ENCODE assay signal across 8 mouse cellular contexts in genomic region chr11:94958065-94958858, GRCm38 (mm10). TPM values are rescaled to one million over a fixed set of nuclear protein-coding genes. Genes with fewer than 3 reads are reported as not detected.
DNase-seq lines count a peak whose midpoint lies in the region; ATAC-seq and TF ChIP-seq lines count a peak whose summit lies in the region.
"Had no signal": no experiment of that assay in that cellular context is flagged by ENCODE, and none has a peak within 500 bp of the region (broad histone marks: within the 10 kb centered on the region; RNA-seq: fewer than 3 reads in every experiment).

No protein-coding gene starts in this region.

- no peak overlapping the region for H3K4me2 ChIP-seq in heart, embryonic 15.5 days
- H3K4me2 ChIP-seq: embryonic facial prominence, embryonic 12.5 days had no signal

- TF ChIP-seq CTCF in ES-Bruce4 (IDR thresholded peaks at IDR 0.05; ENCODE audit: low read depth, low read length), result no peak
- no peak for TF ChIP-seq CTCF in embryonic fibroblast, embryonic 13.5 days (IDR thresholded peaks at IDR 0.05; ENCODE audit: borderline replicate concordance, insufficient read depth, low read length)

- TF ChIP-seq POLR2A in ES-Bruce4 (IDR thresholded peaks at IDR 0.05; ENCODE audit: insufficient read depth, low read length), result peak; percentile 62
- TF ChIP-seq POLR2A in embryonic fibroblast, embryonic 13.5 days (IDR thresholded peaks at IDR 0.05; ENCODE audit: low read depth, low read length), result peak; percentile 43; the same call in 1 of the 2 replicates

- peak; percentile 76 to 89 for DNase-seq in adrenal gland, adult (ENCODE audit: inconsistent age in 2 of 2, low spot score in 1 of 2)
- peak; percentile 84 for DNase-seq in kidney, postnatal 10 days
- peak; percentile 59 for DNase-seq in testis, postnatal 14 days (ENCODE audit: low spot score)

- peak overlapping the region; percentile 26; the same call in 1 of the 2 replicates for H3K9ac ChIP-seq in ES-Bruce4 (ENCODE audit: low read depth, poor library complexity, severe bottlenecking)
- H3K9ac ChIP-seq in heart, embryonic 15.5 days, result no peak overlapping the region
- H3K9ac ChIP-seq: embryonic facial prominence, embryonic 12.5 days had no signal

- 18% methylated on average over 8 of the region's 8 CpGs for WGBS in heart, embryonic 15.5 days

- no peaks in the 10 kb centered on the region for H3K4me1 ChIP-seq in ES-Bruce4 (ENCODE audit: control insufficient read depth, insufficient read depth, low read length)
- peaks cover 3% of the 10 kb centered on the region; the same call in 1 of the 2 replicates for H3K4me1 ChIP-seq in embryonic fibroblast, embryonic 13.5 days (ENCODE audit: control insufficient read depth, insufficient read depth, low read length)
- H3K4me1 ChIP-seq in heart, embryonic 15.5 days (replicated peaks), result peaks cover 16% of the 10 kb centered on the region

- peak; percentile 85 for TF ChIP-seq EP300 in ES-Bruce4 (IDR thresholded peaks at IDR 0.05; ENCODE audit: insufficient read depth, low read depth, low read length)

- peak overlapping the region; percentile 14 for H3K4me3 ChIP-seq in ES-Bruce4 (ENCODE audit: low read depth, low read length)
- no peak overlapping the region for H3K4me3 ChIP-seq in embryonic fibroblast, embryonic 13.5 days (ENCODE audit: insufficient read depth, low read length)
- H3K4me3 ChIP-seq in heart, embryonic 15.5 days, result no peak overlapping the region
- H3K4me3 ChIP-seq: embryonic facial prominence, embryonic 12.5 days had no signal

- H3K27me3 ChIP-seq in ES-Bruce4 (ENCODE audit: control insufficient read depth, insufficient read depth, low read length, poor library complexity, severe bottlenecking), result no peaks in the 10 kb centered on the region
- no peaks in the 10 kb centered on the region; the same call in 1 of the 2 replicates for H3K27me3 ChIP-seq in heart, embryonic 15.5 days
- H3K27me3 ChIP-seq: embryonic facial prominence, embryonic 12.5 days had no signal

- peak overlapping the region; percentile 62 for H3K27ac ChIP-seq in ES-Bruce4 (ENCODE audit: insufficient read depth, low read length)
- peak overlapping the region; percentile 91 for H3K27ac ChIP-seq in embryonic fibroblast, embryonic 13.5 days (ENCODE audit: insufficient read depth, low read length)
- H3K27ac ChIP-seq in heart, embryonic 15.5 days, result peak overlapping the region; percentile 67
- H3K27ac ChIP-seq: embryonic facial prominence, embryonic 12.5 days had no signal

- ATAC-seq in heart, embryonic 15.5 days (replicated peaks; ENCODE audit: insufficient number of reproducible peaks, insufficient read depth, low FRiP score, low read depth), result peak; percentile 60
- 0 out of 2 replicates have a peak, but pooled peaks have one; percentile 23 for ATAC-seq in megakaryocyte progenitor cell, adult 5-6 weeks (replicated peaks; ENCODE audit: poor library complexity)

- no peaks in the 10 kb centered on the region for H3K9me3 ChIP-seq in ES-Bruce4 (replicated peaks; ENCODE audit: control insufficient read depth, insufficient read depth, low read length, poor library complexity, severe bottlenecking)
- H3K9me3 ChIP-seq in heart, embryonic 15.5 days (replicated peaks), result no peaks in the 10 kb centered on the region
- H3K9me3 ChIP-seq: embryonic facial prominence, embryonic 12.5 days had no signal

- no peaks in the 10 kb centered on the region for H3K36me3 ChIP-seq in ES-Bruce4 (ENCODE audit: control insufficient read depth, insufficient read depth, low read length, poor library complexity, severe bottlenecking)
- H3K36me3 ChIP-seq in heart, embryonic 15.5 days, result no peaks in the 10 kb centered on the region
- H3K36me3 ChIP-seq: embryonic facial prominence, embryonic 12.5 days had no signal

RNA-seq across cellular contexts. Expression of gene Hils1, which starts 9.1 kb away (rescaled TPM):
- polyA plus RNA-seq in ES-Bruce4 (2011; ENCODE audit: insufficient read depth, insufficient read length, low read depth, missing spikeins), result not detected in 2 replicates
- polyA plus RNA-seq in embryonic fibroblast, embryonic 13.5 days (2011; ENCODE audit: insufficient read length, low read depth, missing spikeins), result not detected in 2 replicates
- polyA plus RNA-seq in heart, embryonic 15.5 days (2015; fragmentation: Nextera tagmentation; extraction: Ambion mirVana), result 0.15 and 0.22 TPM in 2 replicates
- not detected in 2 replicates for total RNA-seq in megakaryocyte progenitor cell, adult 5-6 weeks (2015)
- total RNA-seq in megakaryocyte progenitor cell, adult 5-6 weeks (2017), result not detected in 2 replicates
- polyA plus RNA-seq: embryonic facial prominence, embryonic 12.5 days had no signal

RNA-seq across cellular contexts. Expression of gene Sgca, which starts 17.9 kb away (rescaled TPM):
- polyA plus RNA-seq in ES-Bruce4 (2011; ENCODE audit: insufficient read depth, insufficient read length, low read depth, missing spikeins), result not detected in 2 replicates
- not detected in 2 replicates for polyA plus RNA-seq in embryonic fibroblast, embryonic 13.5 days (2011; ENCODE audit: insufficient read length, low read depth, missing spikeins)
- 22.1 and 24.7 TPM in 2 replicates for polyA plus RNA-seq in heart, embryonic 15.5 days (2015; fragmentation: Nextera tagmentation; extraction: Ambion mirVana)
- total RNA-seq in megakaryocyte progenitor cell, adult 5-6 weeks (2015), result not detected in 2 replicates
- not detected in 2 replicates for total RNA-seq in megakaryocyte progenitor cell, adult 5-6 weeks (2017)

RNA-seq across cellular contexts. Expression of gene Col1a1, which starts 22.2 kb away (rescaled TPM):
- polyA plus RNA-seq in ES-Bruce4 (2011; ENCODE audit: insufficient read depth, insufficient read length, low read depth, missing spikeins), result 17.1 and 18.1 TPM in 2 replicates
- 6,098 and 7,850 TPM in 2 replicates for polyA plus RNA-seq in embryonic fibroblast, embryonic 13.5 days (2011; ENCODE audit: insufficient read length, low read depth, missing spikeins)
- 825 and 1,122 TPM in 2 replicates for polyA plus RNA-seq in heart, embryonic 15.5 days (2015; fragmentation: Nextera tagmentation; extraction: Ambion mirVana)
- not detected in 2 replicates for total RNA-seq in megakaryocyte progenitor cell, adult 5-6 weeks (2015)
- 0.07 TPM in 1 of 2 replicates, not detected in the other for total RNA-seq in megakaryocyte progenitor cell, adult 5-6 weeks (2017)

RNA-seq across cellular contexts. Expression of gene Ppp1r9b, which starts 32.6 kb away (rescaled TPM):
- polyA plus RNA-seq in ES-Bruce4 (2011; ENCODE audit: insufficient read depth, insufficient read length, low read depth, missing spikeins), result 20.3 and 21.0 TPM in 2 replicates
- polyA plus RNA-seq in embryonic fibroblast, embryonic 13.5 days (2011; ENCODE audit: insufficient read length, low read depth, missing spikeins), result 44.3 and 61.7 TPM in 2 replicates
- polyA plus RNA-seq in heart, embryonic 15.5 days (2015; fragmentation: Nextera tagmentation; extraction: Ambion mirVana), result 5.0 and 6.6 TPM in 2 replicates
- 43.9 and 46.6 TPM in 2 replicates for total RNA-seq in megakaryocyte progenitor cell, adult 5-6 weeks (2015)
- total RNA-seq in megakaryocyte progenitor cell, adult 5-6 weeks (2017), result 81.9 and 107 TPM in 2 replicates

RNA-seq across cellular contexts. Expression of gene Samd14, which starts 51.4 kb away (rescaled TPM):
- 0.30 and 0.79 TPM in 2 replicates for polyA plus RNA-seq in ES-Bruce4 (2011; ENCODE audit: insufficient read depth, insufficient read length, low read depth, missing spikeins)
- 11.6 and 14.2 TPM in 2 replicates for polyA plus RNA-seq in embryonic fibroblast, embryonic 13.5 days (2011; ENCODE audit: insufficient read length, low read depth, missing spikeins)
- 8.0 and 13.2 TPM in 2 replicates for polyA plus RNA-seq in heart, embryonic 15.5 days (2015; fragmentation: Nextera tagmentation; extraction: Ambion mirVana)
- total RNA-seq in megakaryocyte progenitor cell, adult 5-6 weeks (2015), result 2.3 and 6.1 TPM in 2 replicates
- 0.92 and 2.6 TPM in 2 replicates for total RNA-seq in megakaryocyte progenitor cell, adult 5-6 weeks (2017)

Comparison
In these comparisons a context has a peak if more than half of its experiments do, and no peak if none do; other contexts are left out.
1. RNA of gene Sgca, which starts 17.9 kb away (polyA plus RNA-seq): 22.1 to 24.7 TPM in heart, embryonic 15.5 days; not detected in ES-Bruce4 and not detected in embryonic fibroblast, embryonic 13.5 days; every median in the first group is over 10 times any median in the second.
2. RNA of gene Col1a1, which starts 22.2 kb away (polyA plus RNA-seq): 6,098 to 7,850 TPM in embryonic fibroblast, embryonic 13.5 days and 825 to 1,122 TPM in heart, embryonic 15.5 days; 17.1 to 18.1 TPM in ES-Bruce4; every median in the first group is over 10 times any median in the second.
3. Peak in every context shown above with its lines, with median percentiles within 50 percentile points of each other: H3K27ac ChIP-seq and DNase-seq.